Mouse (Mus musculus) ES-E14 (cell line): ENCODE results near the gene Nos1. TPM values are rescaled to one million over a fixed set of nuclear protein-coding genes. Genes with fewer than 3 reads are reported as not detected.
A peak's percentile ranks its signal among the peaks of the same experiment; 100 is the strongest.

Source experiments
- DNase-seq: peaks from one replicate; pipeline ENCODE4 v3.0.0-alpha.2; 2013; ENCODE audit warnings: low read depth, low spot score
- H3K27ac ChIP-seq: 2 replicates; pipeline ENCODE4 v1.5.1; 2012; ENCODE audit warnings: low read depth, mild to moderate bottlenecking, low read length, moderate library complexity, mixed read lengths; ENCODE audit not compliant: poor library complexity, insufficient read depth, severe bottlenecking
- H3K36me3 ChIP-seq: 2 replicates; pipeline ENCODE4 v1.6.1; 2012; ENCODE audit warnings: mild to moderate bottlenecking, low read length, moderate library complexity, mixed read lengths; ENCODE audit not compliant: control insufficient read depth, poor library complexity, insufficient read depth, severe bottlenecking
- H3K4me1 ChIP-seq, 2 experiments: fragments of 150-350 bp in 1 of 2; sonication (generic) in 1 of 2; 2 replicates each; pipeline ENCODE4 v1.6.1; 2012; ENCODE audit warnings: low read length in 2 of 2, mild to moderate bottlenecking in 1 of 2, mixed read lengths in 1 of 2; ENCODE audit not compliant: control insufficient read depth in 2 of 2, insufficient read depth in 2 of 2, poor library complexity in 1 of 2
- H3K4me3 ChIP-seq, 2 experiments: fragments of 150-350 bp in 1 of 2; sonication (generic) in 1 of 2; 2 replicates each; pipeline ENCODE4 v1.5.1; 2012; ENCODE audit warnings: low read length in 2 of 2, low read depth in 1 of 2, mild to moderate bottlenecking in 1 of 2, mixed read lengths in 1 of 2; ENCODE audit not compliant: insufficient read depth in 1 of 2, poor library complexity in 1 of 2, severe bottlenecking in 1 of 2
- H3K9ac ChIP-seq: 2 replicates; pipeline ENCODE4 v1.6.1; 2012; ENCODE audit warnings: low read depth, mild to moderate bottlenecking, low read length, mixed read lengths; ENCODE audit not compliant: poor library complexity, insufficient read depth, severe bottlenecking
- H3K9me3 ChIP-seq: fragments of 150-350 bp; sonication (generic); 2 replicates; pipeline ENCODE4 v1.6.1; 2012; ENCODE audit warnings: low read depth, mild to moderate bottlenecking, low read length; ENCODE audit not compliant: control insufficient read depth, insufficient read depth
- CHD2 ChIP-seq: IDR thresholded peaks from 2 replicates; pipeline ENCODE4 v1.6.1; 2014; ENCODE audit warnings: mild to moderate bottlenecking, low read depth, low read length, inconsistent platforms
- HCFC1 ChIP-seq: IDR thresholded peaks from 2 replicates; pipeline ENCODE4 v1.6.1; 2012; ENCODE audit warnings: low read length, inconsistent platforms, borderline replicate concordance; ENCODE audit not compliant: insufficient read depth
- MAFK ChIP-seq: IDR thresholded peaks from 2 replicates; pipeline ENCODE4 v1.6.1; 2014; ENCODE audit warnings: mild to moderate bottlenecking, low read depth, low read length, inconsistent platforms; ENCODE audit not compliant: insufficient read depth
- ZC3H11A ChIP-seq: IDR thresholded peaks from 2 replicates; pipeline ENCODE4 v1.6.1; 2012; ENCODE audit warnings: low read depth, mild to moderate bottlenecking, inconsistent platforms, low read length, borderline replicate concordance
- ZNF384 ChIP-seq: IDR thresholded peaks from 2 replicates; pipeline ENCODE4 v1.6.1; 2012; ENCODE audit warnings: low read depth, low read length, inconsistent platforms
- in situ Hi-C, 2 experiments: fragments of 600-800 bp; cut with MboI; formaldehyde crosslinking; loops; one replicate each; pipeline ENCODE4 v1.15.1; 2025; ENCODE audit warnings: low sequenced_read_pairs in 2 of 2, inconsistent platforms in 1 of 2; ENCODE audit not compliant: unreplicated experiment in 2 of 2
- total RNA-seq: library from RNA; depleted of rRNA; stranded (reverse); fragments of 300-350 nt; gene quantifications from 2 replicates; pipeline ENCODE4 v1.2.3, GENCODE M21; 2012

The Nos1 gene
- total RNA-seq, 1 experiment: 3.4 TPM

- Histone ChIP-seq H3K4me3 (no peak overlapping the region), H3K36me3 (no peaks in the 10 kb centered on the region), H3K4me1 (no peaks in the 10 kb centered on the region), H3K9ac (no peak overlapping the region), H3K9me3 (no peaks in the 10 kb centered on the region), H3K27ac (no peak overlapping the region)
- no peak for DNase-seq
- TF ChIP-seq ZC3H11A (peak; percentile 49; the same call in 1 of the 2 replicates), MAFK (no peak), ZNF384 (0 out of 2 replicates have a peak, but pooled peaks have one; percentile 32), HCFC1 (no peak), CHD2 (no peak)
- in situ Hi-C loops: no loop called here
Observed at GRCm38 (mm10) chr5:117824486-117824885, 43.7 kb downstream of the Nos1 start.

DNA sequence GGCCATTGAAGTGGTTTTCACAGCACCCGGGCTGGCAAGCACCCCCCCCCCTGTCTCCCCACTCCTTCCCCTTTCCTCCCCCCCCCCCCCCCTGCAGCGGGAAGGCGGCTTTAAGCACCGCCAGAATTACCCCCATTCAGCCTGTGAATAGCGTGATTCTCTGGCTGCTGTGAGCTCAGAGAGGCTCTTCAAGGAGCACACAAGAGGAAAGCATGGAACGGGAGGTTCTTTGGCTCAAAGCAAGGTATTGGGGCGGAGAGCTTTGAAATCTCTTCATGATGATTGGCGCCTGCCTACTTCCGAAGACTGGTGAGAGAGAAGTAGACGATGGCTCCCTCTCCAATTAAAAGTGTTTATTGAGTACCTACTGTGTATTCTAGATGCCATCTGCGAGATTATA is 44.5 kb downstream of the Nos1 start:
- Histone ChIP-seq H3K36me3 (no peaks in the 10 kb centered on the region), H3K9ac (no peak overlapping the region), H3K4me3 (no peak overlapping the region), H3K9me3 (no peaks in the 10 kb centered on the region), H3K27ac (no peak overlapping the region), H3K4me1 (no peaks in the 10 kb centered on the region)
- no peak for DNase-seq
- in situ Hi-C loops: no loop called here
- TF ChIP-seq ZC3H11A (no peak), CHD2 (no peak), MAFK (no peak), ZNF384 (no peak)

DNA sequence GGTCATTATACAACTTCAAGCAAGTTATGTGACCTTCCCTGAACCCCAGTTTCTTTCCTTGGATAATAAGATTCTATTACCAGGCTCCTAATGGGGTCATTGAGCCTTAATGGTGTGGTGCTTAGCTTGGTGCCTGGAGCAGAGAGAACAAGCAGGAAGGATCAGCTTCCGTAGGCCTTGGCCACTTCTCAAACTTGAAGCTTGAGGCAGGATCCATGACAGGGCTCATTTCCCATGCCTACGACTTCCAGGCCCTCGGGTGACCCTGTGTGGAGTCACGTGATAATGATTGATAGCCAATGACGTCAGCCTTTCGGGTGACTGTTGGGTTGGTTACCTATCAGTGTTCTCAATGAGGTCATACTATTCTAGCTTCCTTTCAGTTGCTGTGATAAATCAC is 46.5 kb downstream of the Nos1 start:
- in situ Hi-C loops: no loop called here
- Histone ChIP-seq H3K4me3 (no peak overlapping the region), H3K9me3 (no peaks in the 10 kb centered on the region), H3K27ac (no peak overlapping the region), H3K36me3 (no peaks in the 10 kb centered on the region), H3K4me1 (no peaks in the 10 kb centered on the region), H3K9ac (no peak overlapping the region)
- DNase-seq: no peak
- TF ChIP-seq CHD2: no peak
- TF ChIP-seq ZNF384: no peak
- TF ChIP-seq HCFC1: no peak
- TF ChIP-seq ZC3H11A: no peak
- no peak for TF ChIP-seq MAFK

DNA sequence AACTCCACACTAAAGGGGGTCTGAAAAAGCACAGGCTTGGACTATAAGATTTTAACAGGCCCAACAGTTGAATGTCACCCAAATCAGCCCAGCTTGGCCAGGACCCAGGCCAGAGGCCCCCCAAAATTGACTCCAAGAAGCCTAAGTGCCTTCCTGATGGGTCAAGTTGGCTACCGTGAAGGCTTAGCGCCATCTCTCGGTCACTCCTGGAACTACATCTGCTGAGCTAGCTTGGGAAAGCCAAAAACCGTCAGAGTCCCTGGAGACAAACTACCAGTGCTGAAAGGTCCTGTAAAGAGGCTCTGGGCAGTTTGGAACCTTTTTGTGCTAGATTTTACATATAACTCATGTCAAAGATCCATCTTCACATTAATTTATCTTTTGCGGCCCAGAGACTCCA is 56.1 kb downstream of the Nos1 start:
- no peak overlapping the region for H3K27ac ChIP-seq
- no peak overlapping the region for H3K9ac ChIP-seq
- no peaks in the 10 kb centered on the region for H3K36me3 ChIP-seq
- in situ Hi-C loops: loop anchor here in 1 of 2 experiments (10.0 kb wide), 2 partner anchors 222 to 322 kb away; no protein-coding TSS in a partner anchor
- H3K4me1 ChIP-seq: no peaks in the 10 kb centered on the region
- no peaks in the 10 kb centered on the region for H3K9me3 ChIP-seq
- H3K4me3 ChIP-seq: no peak overlapping the region
- peak; percentile 62 for DNase-seq
- TF ChIP-seq ZNF384 (no peak), ZC3H11A (peak; percentile 75)

DNA sequence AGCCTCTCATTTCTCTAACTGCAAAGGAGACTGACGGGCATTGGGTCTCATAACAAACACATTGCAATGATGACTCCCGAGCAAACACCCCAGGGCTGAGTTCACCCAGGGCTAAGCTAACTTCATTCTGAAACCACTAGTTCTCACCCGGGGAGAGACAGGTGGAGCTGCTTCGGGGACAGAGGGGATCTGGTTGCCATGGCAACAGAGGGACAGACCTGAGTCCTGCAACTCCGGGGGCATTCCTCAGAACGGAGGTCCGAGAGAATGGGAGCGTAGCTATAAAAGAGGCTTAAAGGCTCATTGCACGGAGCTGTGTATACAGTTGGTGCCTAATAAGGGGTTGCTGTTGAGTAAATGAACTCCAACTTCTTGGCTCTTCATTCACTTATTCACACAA is 56.9 kb downstream of the Nos1 start:
- in situ Hi-C loops: loop anchor here in 1 of 2 experiments (10.0 kb wide), 2 partner anchors 223 to 323 kb away; no protein-coding TSS in a partner anchor
- Histone ChIP-seq H3K4me3 (no peak overlapping the region), H3K9me3 (no peaks in the 10 kb centered on the region), H3K9ac (no peak overlapping the region), H3K4me1 (0 out of 4 replicates have a peak, but pooled peaks cover 0 to under 1% of the 10 kb centered on the region in 2 experiments), H3K36me3 (no peaks in the 10 kb centered on the region), H3K27ac (no peak overlapping the region)
- DNase-seq: no peak
- no peak for TF ChIP-seq HCFC1
- TF ChIP-seq MAFK: no peak
- TF ChIP-seq ZC3H11A: no peak
- no peak for TF ChIP-seq ZNF384
- no peak for TF ChIP-seq CHD2
